Mouse (Mus musculus) spleen, adult 2 months (tissue): Measurements from ENCODE around the gene Otud5. TPM values are rescaled to one million over a fixed set of nuclear protein-coding genes. Genes with fewer than 3 reads are reported as not detected.

Source experiments
- DNase-seq, 2 experiments: peaks; one replicate each; pipeline versions ENCODE4 v3.0.0 to v3.0.0-alpha.2; 2012 to 2021; ENCODE audit warnings: low spot score in 2 of 2, low read depth in 1 of 2
- H3K27ac ChIP-seq: fragments of 200-500 bp; 2 replicates; pipeline ENCODE4 v1.5.1; 2012; ENCODE audit warnings: low read length, inconsistent platforms; ENCODE audit not compliant: insufficient read depth
- H3K27me3 ChIP-seq: fragments of 200-500 bp; 2 replicates; pipeline ENCODE4 v1.6.1; 2012; ENCODE audit warnings: mild to moderate bottlenecking, moderate library complexity, low read length, inconsistent platforms; ENCODE audit not compliant: control insufficient read depth, insufficient read depth
- H3K36me3 ChIP-seq: fragments of 200-500 bp; 2 replicates; pipeline ENCODE4 v1.6.1; 2012; ENCODE audit warnings: mild to moderate bottlenecking, low read length, inconsistent platforms; ENCODE audit not compliant: control insufficient read depth, insufficient read depth
- H3K4me1 ChIP-seq: fragments of 200-500 bp; 2 replicates; pipeline ENCODE4 v1.6.1; 2011; ENCODE audit warnings: inconsistent platforms; ENCODE audit not compliant: control insufficient read depth, insufficient read depth, insufficient read length
- H3K4me3 ChIP-seq: fragments of 200-500 bp; 2 replicates; pipeline ENCODE4 v1.5.1; 2011; ENCODE audit warnings: mild to moderate bottlenecking, inconsistent platforms; ENCODE audit not compliant: insufficient read depth, insufficient read length; ENCODE audit errors: extremely low read depth
- CTCF ChIP-seq: fragments of 200-500 bp; IDR thresholded peaks from 2 replicates; pipeline ENCODE4 v1.5.1; 2011; ENCODE audit warnings: mild to moderate bottlenecking, inconsistent platforms; ENCODE audit not compliant: insufficient read depth, insufficient read length, insufficient replicate concordance; ENCODE audit errors: extremely low read depth
- POLR2A ChIP-seq: fragments of 200-500 bp; IDR thresholded peaks from 2 replicates; pipeline ENCODE4 v1.6.1; 2011; ENCODE audit warnings: low read depth, low read length, inconsistent platforms
- WGBS: fragments of 180-500 bp; shearing (Covaris S2); methylation state at CpG from one replicate; pipeline ENCODE4 v1.1.7; 2018; 5-methylcytosine and 5-hydroxymethylcytosine counted together
- polyA plus RNA-seq: library from polyadenylated mRNA; depleted of rRNA; stranded (reverse); fragments of >200 nt; gene quantifications from 2 replicates; pipeline ENCODE4 v1.2.3, GENCODE M21; 2012

The Otud5 gene
- polyA plus RNA-seq, 1 experiment, result 61.6 TPM

DNA sequence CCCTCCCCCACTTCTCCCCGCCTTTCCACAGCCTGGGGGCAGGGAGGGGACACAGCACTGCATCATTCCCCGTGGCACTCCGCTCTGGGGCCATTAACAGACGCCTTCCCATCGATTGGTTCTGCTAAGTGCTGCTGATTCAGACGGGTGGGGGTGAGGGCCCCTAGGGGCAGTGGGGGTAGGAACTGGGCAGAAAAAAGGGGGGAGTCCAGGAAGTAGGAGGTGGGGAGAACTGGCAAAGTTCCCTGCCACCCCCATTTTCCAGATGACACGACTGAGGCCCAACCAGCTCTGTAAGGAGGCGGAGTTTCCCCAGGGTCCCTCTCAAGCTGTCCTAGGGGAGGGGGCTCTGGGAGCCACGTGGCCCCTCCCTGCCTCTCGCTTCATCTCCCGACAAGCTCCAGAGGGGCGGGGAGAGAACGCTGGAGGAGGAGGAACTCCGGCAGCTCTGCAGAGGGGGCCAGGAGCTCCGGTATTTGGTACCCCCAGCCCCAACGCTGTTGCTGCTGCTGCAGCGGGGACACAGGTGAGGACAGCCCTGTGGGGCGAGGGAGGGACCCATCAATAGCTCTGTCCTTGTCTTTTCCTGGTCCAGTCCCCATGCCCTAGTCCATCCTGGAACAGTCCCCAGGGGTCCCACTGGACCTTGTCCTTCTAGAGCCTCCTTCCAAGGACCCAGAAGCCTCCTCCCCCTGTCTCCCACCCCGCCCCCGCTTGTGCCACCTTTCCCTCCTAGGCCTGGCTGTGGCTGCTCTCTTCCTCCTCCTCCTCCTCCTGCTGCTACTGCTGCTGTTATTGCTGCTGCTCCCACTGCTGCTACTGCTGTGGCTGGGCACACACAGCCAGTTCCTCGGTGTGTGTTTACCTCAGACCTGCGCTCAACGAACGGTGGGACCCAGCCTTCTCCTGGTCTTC, 19.0 kb upstream of the Otud5 start, which contains the start of gene Kcnd1:
Gene Kcnd1, plus strand, starts transcription at position 425 of the 915 bp plus-strand sequence.
- H3K27me3 ChIP-seq, result no peaks in the 10 kb centered on the region
- no peak for DNase-seq
- peaks cover 2% of the 10 kb centered on the region; the same call in 1 of the 2 replicates for H3K4me1 ChIP-seq
- WGBS, result 23% methylated on average over 24 of the region's 24 CpGs
- no peak for TF ChIP-seq POLR2A
- no peak for TF ChIP-seq CTCF
- H3K4me3 ChIP-seq, result no peak within 1 kb of the TSS; the same call in 1 of the 2 replicates
- H3K36me3 ChIP-seq, result peaks cover 10% of the 10 kb centered on the region
- no peak within 1 kb of the TSS for H3K27ac ChIP-seq

DNA sequence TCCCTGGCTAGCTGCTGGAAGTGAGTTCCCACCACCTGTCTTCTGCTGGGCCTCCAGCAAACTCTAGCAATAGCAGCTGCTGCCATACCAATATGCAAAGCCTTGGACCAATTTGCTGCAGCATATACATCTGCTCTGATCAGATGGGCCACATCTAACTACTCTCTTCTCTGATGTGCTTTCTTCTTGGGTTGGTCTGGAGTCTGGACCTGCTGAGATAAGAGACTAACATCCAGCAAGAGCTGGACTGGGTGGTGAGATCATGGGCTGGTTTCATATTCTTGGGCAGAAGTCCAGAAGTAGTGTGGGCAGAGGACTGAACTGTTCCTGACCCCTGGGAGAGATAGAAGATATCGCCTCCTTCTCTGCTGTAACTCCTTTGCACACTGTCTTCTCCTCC, 4.0 kb upstream of the Otud5 start:
- Histone ChIP-seq H3K27ac (peak overlapping the region; percentile 70; the same call in 1 of the 2 replicates), H3K4me1 (no peaks in the 10 kb centered on the region), H3K36me3 (no peaks in the 10 kb centered on the region), H3K4me3 (no peak overlapping the region), H3K27me3 (no peaks in the 10 kb centered on the region)
- WGBS, result 80% methylated on average over 1 of the region's 1 CpGs
- no peak for TF ChIP-seq POLR2A
- TF ChIP-seq CTCF, result no peak
- DNase-seq, result no peak

DNA sequence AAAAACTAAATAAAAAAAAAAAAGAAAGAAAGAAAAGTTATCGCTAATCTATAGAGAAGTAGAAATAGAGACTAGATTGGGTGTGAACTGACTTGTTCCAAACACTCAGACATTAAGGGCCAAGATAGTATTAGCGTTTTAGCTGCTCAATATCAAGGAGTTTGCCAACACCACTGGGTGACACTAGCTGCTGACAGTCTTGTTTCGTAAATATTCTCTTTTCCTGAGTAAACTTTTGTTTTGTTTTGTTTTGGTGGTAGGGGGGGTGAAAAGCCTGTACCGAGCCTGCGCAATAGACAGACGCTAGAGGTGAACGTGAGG, 362 bp upstream of the Otud5 start:
- no peak for TF ChIP-seq CTCF
- no peak for TF ChIP-seq POLR2A
- Histone ChIP-seq H3K36me3 (no peaks in the 10 kb centered on the region), H3K27ac (no peak overlapping the region; the same call in 1 of the 2 replicates), H3K4me3 (peak overlapping the region; percentile 42), H3K27me3 (no peaks in the 10 kb centered on the region), H3K4me1 (peaks cover 7% of the 10 kb centered on the region)
- DNase-seq, result no peak
- WGBS, result 30% methylated on average over 7 of the region's 7 CpGs

DNA sequence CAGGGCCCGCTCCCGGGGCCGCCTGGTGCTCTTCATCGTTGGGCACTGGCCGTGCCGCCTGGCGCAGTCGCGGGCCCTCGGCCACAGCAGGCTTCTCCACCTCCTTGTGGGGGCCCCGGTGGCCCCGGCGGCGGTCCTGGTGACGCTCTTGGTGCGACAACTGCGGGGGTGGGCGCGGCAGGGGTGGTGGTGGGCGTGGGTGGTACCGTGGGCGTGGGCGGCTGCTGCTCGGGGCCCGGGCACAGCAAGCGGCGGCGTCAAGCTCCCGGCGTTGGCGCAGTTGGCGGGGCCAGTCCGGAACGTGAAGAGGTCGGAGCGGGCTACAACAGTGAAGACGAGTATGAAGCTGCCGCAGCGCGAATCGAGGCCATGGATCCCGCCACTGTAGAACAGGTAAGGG, 1.2 kb downstream of the Otud5 start:
- 32% methylated on average over 42 of the region's 42 CpGs for WGBS

GRCm38 (mm10) chrX:7847845-7848244, 6.7 kb downstream of the Otud5 start:
- H3K27ac ChIP-seq, result no peak overlapping the region
- 85% methylated on average over 2 of the region's 2 CpGs for WGBS
- no peak overlapping the region for H3K4me3 ChIP-seq
- no peak for TF ChIP-seq CTCF
- no peak for TF ChIP-seq POLR2A
- DNase-seq, result no peak
- H3K4me1 ChIP-seq, result peaks cover 6% of the 10 kb centered on the region
- H3K36me3 ChIP-seq, result peaks cover 2% of the 10 kb centered on the region; the same call in 1 of the 2 replicates
- H3K27me3 ChIP-seq, result no peaks in the 10 kb centered on the region

More for the DNA sequence above, 1.2 kb downstream of the Otud5 start:
- H3K27me3 ChIP-seq, result no peaks in the 10 kb centered on the region
- no peak for TF ChIP-seq POLR2A
- no peak for TF ChIP-seq CTCF
- H3K36me3 ChIP-seq, result no peaks in the 10 kb centered on the region
- H3K4me3 ChIP-seq, result peak overlapping the region; percentile 80
- peaks cover 7% of the 10 kb centered on the region for H3K4me1 ChIP-seq
- DNase-seq, result peak in 1 of 2 experiments; percentile 6
- H3K27ac ChIP-seq, result peak overlapping the region; percentile 99

DNA sequence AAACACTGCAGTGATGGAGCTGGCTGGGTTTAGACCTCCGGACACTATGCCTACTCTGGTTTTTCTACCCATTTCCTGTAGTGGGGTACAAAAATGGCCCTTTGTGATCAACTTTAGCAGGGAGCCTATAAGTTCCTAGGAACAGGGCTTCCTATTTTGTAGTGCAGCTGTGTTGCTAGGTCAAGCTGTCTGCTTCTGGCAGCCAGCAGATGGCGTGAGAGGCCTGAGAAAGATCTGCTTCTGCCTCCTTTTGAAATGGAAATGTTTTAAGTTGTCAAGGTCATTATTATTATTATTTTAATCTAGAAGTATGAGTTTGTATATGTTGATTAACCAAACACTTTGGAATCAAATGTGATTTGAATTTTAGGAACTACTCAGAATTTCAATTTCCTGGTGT, 13.4 kb downstream of the Otud5 start:
- H3K4me3 ChIP-seq, result no peak overlapping the region

More for the DNA sequence above, 13.4 kb downstream of the Otud5 start:
- no peaks in the 10 kb centered on the region for H3K27me3 ChIP-seq
- no peak overlapping the region for H3K27ac ChIP-seq
- H3K36me3 ChIP-seq, result peaks cover 4% of the 10 kb centered on the region
- TF ChIP-seq CTCF (peak; percentile 57; the same call in 1 of the 2 replicates), POLR2A (no peak)
- H3K4me1 ChIP-seq, result no peaks in the 10 kb centered on the region
- peak in 1 of 2 experiments; percentile 51 for DNase-seq
- 27% methylated on average over 2 of the region's 2 CpGs for WGBS
